Mouse (Mus musculus) forelimb bud, embryonic 11.5 days (tissue): ENCODE measurements at regions not wholly inside any gene's neighbourhood (a gene's known extent, or its start where the extent isn't known, plus 50 kb on each side); places are given as distances from the start of the nearest gene placed in this dataset.
A peak's percentile ranks its signal among the peaks of the same experiment; 100 is the strongest.
"Not testable (repeated sequence)": the region's sequence is repeated elsewhere in the genome, so short reads cannot be mapped to it uniquely, and the experiment has no call there.

ENCODE experiments used
- DNase-seq: peaks from one replicate; pipeline ENCODE4 v3.0.0-alpha.2; 2012; ENCODE audit warnings: low read depth, low spot score

GRCm38 (mm10) chr5:134046086-134046485, 53.4 kb upstream of the Castor2 start:
- no peak for DNase-seq

- not testable (repeated sequence) for DNase-seq
These were observed 56.6 kb upstream of the Castor2 start for GRCm38 (mm10) chr5:134042938-134043337.

GRCm38 (mm10) chr5:134027316-134027966, 72.1 kb upstream of the Castor2 start:
- no peak for DNase-seq

GRCm38 (mm10) chr5:134019651-134020432, 79.7 kb upstream of the Castor2 start:
- no peak for DNase-seq

- peak; percentile 93 for DNase-seq
These were observed 85.0 kb upstream of the Castor2 start for GRCm38 (mm10) chr5:134014257-134015163.

GRCm38 (mm10) chr5:134013206-134013605, 86.3 kb upstream of the Castor2 start:
- no peak for DNase-seq

GRCm38 (mm10) chr5:134009843-134010242, 89.7 kb upstream of the Castor2 start:
- peak; percentile 57 for DNase-seq

- DNase-seq: no peak
These were observed 92.3 kb upstream of the Castor2 start for GRCm38 (mm10) chr5:134007127-134007771.

- peak; percentile 98 for DNase-seq
These were observed 92.9 kb upstream of the Castor2 start for GRCm38 (mm10) chr5:134006470-134007126.

- DNase-seq: no peak
These were observed 93.5 kb upstream of the Castor2 start for GRCm38 (mm10) chr5:134006001-134006400.

GRCm38 (mm10) chr5:134000100-134000499, 99.4 kb upstream of the Castor2 start:
- no peak for DNase-seq

GRCm38 (mm10) chr5:133999698-134000097, 99.8 kb upstream of the Castor2 start:
- DNase-seq: peak; percentile 83

GRCm38 (mm10) chr5:133991994-133992393, 107.5 kb upstream of the Castor2 start:
- no peak for DNase-seq

- DNase-seq: no peak
These were observed 108.0 kb upstream of the Castor2 start for GRCm38 (mm10) chr5:133991556-133991955.

- DNase-seq: no peak
These were observed 116.1 kb upstream of the Castor2 start for GRCm38 (mm10) chr5:133983249-133983966.

- DNase-seq: no peak
These were observed 129.0 kb upstream of the Castor2 start for GRCm38 (mm10) chr5:133970421-133970914.

GRCm38 (mm10) chr5:133963301-133963700, 136.2 kb upstream of the Castor2 start:
- DNase-seq: no peak

GRCm38 (mm10) chr5:133940841-133941240, 158.7 kb upstream of the Castor2 start:
- DNase-seq: no peak

- DNase-seq: no peak
These were observed 159.5 kb upstream of the Castor2 start for GRCm38 (mm10) chr5:133940030-133940429.
